Mouse (Mus musculus) CD8-positive naive resting alpha-beta T cell, adult 2 months (primary cell): ENCODE measurements around the gene AA986860.

Source experiments
- DNase-seq, 2 experiments: peaks; one replicate each; pipeline ENCODE4 v3.0.0; 2022; ENCODE audit warnings: low read depth in 2 of 2, low spot score in 2 of 2

Gene AA986860

DNA sequence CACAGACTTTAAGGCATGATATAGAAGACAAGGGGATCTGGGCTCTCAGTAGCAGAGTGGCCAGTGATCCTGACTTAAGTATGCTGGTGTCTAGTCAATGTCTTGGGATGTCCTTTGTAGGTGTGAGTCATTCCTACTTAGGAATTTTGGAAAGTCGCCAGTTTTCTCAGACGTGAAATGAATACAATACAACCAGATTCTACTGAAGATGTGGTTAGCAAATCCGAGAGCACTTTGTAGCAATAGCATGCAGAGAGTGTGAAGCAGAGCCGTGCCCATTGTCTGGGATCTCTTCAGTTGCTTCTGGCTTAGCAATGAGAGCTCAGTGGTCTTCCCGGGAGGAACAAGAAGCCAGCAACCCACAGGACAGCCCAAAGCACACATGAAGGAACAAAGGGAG lies 2.7 kb downstream of the AA986860 start:
- DNase-seq = no peak

DNA sequence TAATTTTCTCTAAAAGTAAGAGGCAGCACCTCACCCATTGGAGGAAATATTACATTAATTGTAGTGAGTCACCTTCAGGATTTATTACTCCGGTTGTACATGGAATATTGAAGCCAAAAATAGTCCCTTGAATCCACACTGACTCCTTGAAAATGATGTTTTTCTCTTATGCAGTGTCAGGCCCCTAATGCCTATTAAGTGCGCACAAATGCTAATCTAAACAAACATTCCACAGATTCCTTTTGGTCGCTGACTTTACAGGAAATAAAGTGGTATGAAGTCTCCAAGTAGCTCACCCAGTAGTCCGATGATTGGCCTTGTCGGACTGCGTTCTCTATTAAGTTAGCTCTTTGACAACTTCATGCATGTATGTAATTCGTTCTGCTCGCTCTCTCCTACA lies 3.1 kb downstream of the AA986860 start:
- no peak for DNase-seq

DNA sequence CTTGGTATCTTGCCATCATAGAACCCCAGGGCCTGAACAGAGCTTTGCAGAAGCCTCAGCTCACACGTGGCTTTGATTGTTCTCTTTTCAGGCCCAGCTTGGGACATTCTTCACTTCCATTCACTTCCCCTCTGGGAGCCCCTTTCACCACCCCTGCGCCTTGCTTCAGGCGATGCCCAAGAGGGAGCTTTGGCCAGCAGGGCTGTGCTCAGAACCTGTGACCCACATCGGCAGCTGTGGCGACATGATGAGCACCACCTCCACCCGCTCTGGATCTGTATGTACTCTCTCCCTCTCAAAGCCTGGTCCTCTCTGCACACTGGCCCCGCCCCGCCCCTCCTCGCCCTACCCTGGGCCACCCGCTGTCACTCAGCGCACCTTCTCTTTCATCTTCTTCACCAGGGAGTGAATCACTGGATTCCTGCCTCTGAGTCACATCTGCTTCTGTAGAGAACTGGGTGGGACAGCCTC lies 5.7 kb downstream of the AA986860 start:
- no peak for DNase-seq

DNA sequence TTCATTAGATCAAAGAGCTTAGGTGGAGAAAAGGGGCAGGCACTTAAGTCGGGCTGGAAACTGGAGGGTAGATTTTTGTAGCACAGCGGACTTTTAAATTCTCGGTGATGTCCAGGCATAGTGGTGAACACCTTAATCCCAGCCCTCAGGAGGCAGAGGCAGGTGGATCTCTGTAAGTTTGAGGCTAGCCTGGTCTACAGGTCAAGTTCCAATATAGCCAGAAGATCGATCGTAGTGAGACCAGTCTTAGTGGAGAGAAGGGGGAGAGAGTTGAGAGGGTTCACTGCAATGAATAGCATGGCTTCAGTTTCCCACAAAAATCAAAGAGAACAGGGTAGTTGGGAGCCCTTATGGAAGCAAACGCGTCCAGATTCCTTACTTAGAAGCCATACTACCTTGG lies 6.1 kb downstream of the AA986860 start:
- no peak for DNase-seq

DNA sequence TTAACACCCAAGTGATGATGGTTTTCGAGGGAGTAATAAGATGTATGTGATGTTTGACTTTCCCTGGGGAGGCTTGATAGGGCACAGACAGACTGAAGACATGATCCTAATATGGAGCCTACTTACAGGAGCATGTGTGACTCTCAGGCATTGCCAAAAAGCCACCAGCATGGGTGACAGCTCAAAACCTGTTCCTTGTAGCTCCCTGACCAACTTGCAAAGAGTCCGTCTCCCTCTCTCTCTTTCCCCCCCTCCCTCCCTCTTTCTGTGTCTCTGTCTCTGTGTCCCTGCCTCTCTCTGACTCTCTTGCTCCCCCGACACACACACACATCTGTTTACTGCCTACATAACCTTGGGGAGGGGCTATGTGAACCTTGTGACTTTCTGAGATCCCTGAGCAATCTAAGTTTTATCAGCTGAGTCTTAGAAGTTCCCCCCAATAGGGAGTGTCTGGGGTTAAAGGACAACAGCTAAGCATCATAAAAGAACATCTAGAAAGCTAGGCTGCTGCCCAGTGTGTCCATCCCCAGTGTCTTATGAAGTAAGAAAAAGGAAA lies 6.9 kb downstream of the AA986860 start:
- DNase-seq = no peak

DNA sequence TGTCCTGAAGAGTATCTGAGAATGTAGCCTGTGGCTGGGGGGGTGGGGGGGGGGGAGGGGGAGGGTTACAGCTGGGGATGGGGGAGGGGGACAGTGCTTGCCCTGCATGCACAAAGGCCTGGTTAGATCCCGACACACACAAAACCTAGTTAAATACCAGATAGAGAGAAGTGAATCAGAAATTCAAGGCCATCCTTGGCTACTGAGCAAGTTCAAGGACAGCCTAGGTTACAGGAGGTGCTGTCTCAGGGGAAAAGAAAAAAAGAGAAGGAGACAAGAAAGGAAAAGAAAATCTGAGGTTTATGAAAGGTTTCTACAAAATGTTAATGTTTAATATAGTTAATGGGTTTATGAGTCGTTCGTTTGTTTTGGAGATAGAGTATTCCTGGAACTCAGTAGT lies 7.9 kb downstream of the AA986860 start:
- DNase-seq = no peak

DNA sequence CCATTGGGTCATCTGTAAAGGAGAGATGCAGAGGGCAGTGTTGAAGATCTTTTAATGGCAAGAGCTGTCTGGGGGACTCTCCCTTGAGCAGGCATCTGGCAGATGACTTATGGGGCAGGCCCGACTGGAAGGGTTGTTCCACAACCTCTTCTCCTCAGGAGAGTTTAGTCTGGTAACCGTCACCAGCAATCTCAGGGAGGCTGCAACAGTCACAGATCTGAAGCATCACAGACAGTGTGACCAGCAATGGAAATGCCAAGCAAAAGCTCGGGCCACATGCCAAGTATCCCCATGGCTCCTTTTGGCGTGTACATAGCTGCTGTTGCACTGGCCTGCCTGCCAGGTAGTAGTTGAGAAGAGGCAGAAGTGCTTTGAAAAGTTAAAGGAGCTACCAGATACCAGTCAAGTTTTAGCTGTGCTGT lies 8.5 kb downstream of the AA986860 start:
- DNase-seq = no peak

DNA sequence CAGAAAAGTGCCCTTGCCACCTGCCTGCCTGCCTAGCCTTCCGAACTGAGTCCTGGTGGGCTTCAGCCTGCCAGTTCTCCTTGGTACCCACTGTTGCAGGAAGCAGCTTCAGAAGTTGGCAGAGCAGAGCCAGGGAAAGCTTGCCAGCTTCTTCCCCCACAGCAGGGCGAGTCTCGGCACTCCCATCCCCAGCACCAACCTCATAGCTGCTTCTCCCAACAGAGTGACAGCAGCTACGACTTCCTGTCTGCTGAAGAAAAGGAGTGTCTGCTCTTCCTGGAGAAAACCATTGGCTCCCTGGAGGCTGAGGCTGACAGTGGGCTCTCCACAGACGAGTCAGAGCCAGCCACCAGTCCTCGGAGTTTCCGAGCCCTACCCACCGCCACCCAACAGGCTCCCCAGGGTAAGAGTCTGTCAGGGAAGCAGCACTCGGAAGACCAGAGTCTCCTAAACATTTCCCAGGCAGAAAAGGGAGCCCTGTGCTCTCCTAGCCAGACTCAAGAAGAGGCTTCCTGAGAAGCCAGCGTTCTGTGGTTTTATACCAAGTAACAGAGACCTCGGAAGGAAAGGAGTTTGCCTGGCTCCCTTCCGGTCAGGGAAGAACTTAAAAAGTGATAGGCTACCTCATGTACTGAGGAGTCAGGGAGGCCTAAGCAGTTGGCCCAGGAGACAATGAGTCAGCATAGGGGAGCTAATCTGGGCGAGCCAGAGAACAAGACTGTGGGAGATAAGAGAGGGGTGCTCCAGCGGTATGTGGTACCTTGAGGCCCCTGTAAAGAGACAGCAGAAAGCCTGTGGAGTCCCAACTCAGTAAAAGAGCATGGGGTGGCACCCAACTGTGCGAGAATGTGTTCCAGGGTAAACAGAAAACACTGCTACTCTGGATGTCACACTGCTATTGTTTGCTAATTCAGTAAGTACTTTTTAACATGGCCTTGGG lies 9.3 kb downstream of the AA986860 start:
- DNase-seq = no peak

DNA sequence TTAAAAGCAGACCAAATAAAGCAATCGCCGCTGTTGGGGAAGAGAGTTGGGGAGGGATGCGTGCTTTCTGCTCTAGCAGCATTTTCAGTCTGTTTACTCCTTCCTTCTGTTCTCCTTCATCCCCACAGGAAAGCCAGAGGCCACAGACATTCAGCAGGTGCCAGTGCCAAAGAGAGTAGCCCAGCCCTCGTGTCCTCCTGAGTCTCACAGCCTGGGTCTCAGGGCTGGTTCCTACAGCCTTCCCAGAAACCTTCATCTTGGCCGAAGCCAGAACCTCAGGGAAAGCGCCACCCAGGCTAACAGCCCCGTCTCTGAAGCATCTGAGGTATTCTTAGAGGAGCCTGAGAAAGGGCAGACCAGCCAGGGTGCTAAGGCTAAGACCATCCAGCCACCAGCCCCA lies 10.4 kb downstream of the AA986860 start:
- no peak for DNase-seq

DNA sequence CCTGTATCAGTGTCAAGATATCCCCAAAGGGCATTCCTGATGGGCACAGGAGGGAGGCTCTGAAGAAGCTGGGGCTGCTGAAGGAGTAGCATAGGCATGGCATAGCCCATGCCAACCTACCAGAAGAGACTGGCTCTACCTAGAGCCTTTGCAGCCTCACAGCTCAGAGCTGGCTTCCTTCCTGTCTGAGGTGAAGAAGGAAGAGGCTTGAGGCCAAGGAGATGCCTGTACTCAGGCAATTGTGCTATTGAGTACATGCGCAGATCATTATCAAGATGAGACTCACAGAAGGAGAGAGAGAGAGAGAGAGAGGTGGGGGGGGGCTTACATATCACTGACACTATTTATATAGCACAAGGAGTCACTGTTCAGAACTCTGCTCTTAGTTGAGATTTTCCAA lies 12.0 kb downstream of the AA986860 start:
- DNase-seq = no peak

DNA sequence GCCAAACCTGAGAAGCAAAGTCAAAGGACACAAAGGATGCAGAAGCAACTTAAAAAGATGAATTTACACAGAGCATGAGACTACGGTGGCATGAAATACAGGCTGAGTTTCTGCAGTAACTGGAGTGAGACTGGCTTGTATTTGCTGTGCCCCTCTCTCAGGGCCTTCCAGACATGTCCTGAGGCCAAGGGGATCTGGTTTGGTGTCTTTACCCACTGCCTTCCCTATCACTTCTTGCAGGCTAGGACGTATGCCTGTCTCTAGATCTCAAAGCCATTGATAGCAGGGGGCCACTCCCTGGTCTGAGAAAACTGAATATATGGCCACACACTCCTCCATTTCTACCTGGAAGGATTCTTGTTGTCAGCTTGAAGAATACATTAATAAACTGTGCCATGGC lies 12.4 kb downstream of the AA986860 start:
- no peak for DNase-seq

DNA sequence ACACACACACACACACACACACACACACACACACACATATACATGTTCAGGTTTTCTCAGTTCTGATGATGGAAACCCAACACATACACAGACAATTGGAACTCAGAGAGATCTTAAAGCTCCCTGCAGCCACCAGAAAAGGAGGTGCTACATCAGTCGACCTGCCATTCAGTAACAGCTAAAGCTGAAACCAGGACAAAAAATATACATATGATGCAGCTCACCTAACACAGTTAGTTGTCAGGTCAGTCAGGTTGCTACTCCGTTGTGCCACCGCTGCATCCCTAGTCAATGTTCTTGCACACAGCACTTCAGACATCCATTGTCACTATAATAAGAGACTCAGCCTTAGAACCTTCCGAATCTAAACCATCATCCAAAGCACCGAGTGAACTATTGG lies 13.2 kb downstream of the AA986860 start:
- DNase-seq = no peak

DNA sequence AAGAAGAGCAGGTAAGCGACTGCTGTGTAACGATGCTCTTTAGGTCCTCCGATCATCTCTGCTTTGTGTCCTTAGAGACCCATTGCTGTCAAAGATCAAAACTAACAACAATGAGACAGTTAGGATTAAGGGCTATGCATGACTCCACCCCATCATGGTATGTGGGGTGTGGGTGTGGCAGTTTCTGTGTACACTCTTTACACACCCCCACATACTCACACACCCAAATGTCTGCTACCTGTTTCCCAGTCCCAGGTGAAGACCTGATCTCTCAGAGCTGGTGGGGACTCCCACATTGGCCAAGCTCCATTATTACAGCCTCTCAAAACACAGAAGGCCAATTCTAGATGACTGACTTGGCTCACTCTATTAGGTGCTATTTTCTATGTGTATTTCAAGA lies 13.8 kb downstream of the AA986860 start:
- DNase-seq = no peak

DNA sequence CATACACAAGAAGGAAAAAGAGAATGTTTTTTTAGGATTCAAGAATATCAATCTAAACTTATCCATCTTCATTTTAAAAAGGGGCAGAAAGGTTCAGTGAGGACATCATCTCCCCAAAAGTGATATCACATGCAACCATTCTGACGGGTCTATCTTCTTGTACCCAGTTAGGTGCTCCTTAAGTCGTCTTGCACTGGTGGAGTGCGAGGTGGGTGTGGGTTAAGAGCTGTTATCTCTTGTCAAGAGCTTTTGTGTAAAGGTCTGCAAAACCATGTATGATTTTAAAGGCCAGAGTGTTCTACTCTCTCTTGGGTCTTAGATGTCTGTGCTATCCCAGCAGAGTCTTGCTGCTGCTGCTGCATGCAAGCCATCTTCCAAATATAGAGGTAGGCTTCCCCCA lies 15.0 kb downstream of the AA986860 start:
- DNase-seq = no peak

DNA sequence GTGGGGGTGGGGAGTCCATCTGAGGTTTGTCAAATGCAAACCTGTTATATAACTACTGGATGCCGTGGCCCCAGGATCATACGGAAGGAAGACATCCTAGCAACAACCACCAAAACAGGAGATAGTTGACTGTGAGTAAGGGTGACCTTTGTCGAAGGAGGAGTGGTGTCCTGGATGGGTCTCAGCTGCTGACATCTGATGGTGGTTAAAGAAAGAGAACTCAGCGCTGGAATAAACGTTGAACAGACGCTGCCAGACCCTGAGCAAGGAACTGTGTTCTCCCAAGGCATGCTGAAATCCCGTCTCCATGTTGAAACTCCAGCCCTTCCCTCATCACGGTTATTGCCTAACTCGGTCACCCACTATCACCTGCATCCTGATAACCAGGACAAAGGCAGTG lies 27.9 kb downstream of the AA986860 start:
- DNase-seq = no peak

DNA sequence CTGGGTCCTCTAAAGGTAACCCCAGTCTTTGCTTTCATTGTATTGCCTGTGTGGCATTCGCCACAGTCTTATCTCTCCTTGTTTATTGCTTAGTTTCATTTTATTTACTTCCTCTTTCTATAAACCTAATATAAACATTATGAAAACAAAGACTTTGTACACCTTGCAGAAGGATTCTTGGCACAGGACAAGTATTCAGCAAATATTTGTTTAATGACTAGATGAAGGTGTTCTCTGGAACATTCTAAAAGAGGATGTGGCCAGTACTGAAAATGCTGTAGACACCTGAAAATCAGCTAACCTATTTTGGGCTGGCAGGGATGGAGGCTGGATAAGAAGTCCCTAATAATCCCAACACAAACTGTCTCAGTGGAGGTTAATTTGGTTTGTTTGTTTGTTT lies 29.8 kb downstream of the AA986860 start:
- DNase-seq = no peak

DNA sequence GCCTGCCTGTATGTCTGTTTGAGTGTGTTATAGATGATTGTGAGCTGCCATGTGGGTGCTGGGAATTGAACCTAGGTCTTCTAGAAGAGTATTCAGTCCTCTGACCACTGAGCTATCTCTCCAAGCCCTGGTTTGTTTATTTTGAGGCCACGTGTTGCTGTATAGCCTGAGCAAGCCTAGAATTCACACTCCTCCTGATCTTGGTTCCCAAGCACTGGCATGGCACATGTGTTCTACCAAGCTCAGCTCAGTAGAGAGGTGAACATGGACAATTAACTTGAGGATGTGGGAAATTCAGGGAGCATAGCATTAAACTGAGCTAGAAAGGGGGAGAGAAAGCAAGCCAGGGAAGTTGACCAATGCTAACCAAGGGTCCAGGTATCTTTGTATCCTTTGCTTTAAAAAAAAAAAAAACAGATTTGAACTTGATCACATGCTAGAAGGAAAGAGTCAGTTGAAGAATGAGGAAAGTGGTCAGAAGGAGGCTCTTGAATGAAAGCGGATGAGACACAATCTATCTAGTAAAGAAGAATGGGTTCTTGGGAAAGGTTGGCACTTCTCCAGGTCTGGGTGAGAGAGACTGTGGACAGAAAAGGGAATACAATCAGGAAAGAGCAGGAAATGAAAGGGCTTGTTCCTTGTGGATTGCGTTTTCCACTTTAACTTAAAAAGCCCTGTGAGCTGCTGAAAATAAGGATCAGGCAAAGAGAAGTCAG lies 30.4 kb downstream of the AA986860 start:
- DNase-seq = no peak

DNA sequence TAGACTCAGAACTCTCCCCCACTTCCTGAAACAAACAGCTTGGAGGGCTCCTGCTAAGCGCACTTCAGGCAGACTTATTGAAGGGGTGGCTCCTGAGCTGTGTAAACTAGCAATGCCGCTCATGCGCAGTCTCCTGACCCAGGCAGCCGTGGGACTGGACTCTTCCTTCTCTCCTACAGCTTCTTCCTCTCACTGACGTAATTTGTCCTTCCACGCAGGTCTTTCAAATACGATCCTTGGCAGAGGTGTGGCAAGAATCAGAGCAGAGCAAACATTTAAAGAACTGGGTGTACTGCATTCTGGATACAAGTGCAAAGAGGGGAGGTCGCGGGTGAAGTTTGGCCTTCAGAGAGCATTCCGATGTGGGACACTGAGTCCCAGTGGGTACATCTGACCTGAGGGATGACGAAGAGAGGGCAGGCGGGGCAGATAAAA lies 32.3 kb downstream of the AA986860 start:
- no peak for DNase-seq

DNA sequence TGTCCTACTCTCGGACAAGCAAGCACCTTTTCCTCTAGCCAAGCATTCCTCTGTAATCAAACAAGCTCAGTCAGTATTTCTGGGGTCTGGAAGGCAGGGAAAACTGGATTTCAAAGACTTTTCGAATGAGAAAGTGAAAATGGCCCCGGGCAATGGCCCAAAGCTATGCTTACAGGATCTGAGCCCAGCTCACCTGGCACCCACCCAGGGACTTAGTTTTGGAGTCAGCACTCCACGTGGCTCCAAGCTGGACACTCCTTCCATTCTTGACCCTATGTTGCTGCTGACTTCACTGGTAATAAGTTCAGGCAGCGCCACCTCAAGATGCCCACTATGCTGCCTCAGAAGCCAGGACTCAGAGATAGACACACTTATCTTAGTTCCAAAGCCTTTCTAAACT lies 35.3 kb downstream of the AA986860 start:
- no peak for DNase-seq

DNA sequence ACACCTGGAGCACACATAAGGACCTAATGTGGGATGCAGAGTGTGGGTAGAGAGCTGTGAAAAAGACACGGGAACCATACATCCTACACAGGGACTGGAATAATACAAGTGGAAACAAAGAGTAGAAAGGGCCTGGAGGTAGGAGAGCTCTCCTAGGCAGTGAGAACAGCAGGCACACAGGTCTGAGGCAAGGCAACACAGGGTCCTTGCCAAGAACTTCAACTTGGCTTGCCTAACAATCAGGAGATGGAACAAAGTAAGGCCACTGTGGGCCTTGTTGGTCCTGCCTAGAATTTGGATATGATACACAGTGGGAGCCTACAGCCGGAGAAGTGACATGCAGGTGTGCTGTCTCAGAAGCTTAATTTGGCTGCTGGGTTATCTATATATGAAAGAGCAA lies 38.1 kb downstream of the AA986860 start:
- DNase-seq = no peak

DNA sequence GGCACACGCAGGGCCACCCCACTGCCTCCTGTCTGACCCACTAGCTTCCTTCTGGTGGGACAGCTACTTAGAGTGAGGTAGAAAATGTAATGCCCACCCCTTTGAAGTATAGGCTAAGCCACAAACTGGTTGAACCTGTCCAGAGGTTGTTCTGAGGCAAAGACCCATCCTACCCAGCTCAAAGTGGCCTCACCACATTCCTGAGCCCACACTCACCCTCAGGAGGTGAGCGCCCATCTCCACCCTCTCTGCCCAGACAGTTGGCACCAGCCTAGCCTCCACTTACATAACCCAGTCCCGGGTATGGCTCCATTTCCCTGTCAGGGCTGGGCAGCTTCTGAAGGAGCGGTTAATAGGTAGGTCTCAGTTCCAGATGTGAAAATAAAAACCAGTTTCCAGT lies 38.7 kb downstream of the AA986860 start:
- no peak for DNase-seq

DNA sequence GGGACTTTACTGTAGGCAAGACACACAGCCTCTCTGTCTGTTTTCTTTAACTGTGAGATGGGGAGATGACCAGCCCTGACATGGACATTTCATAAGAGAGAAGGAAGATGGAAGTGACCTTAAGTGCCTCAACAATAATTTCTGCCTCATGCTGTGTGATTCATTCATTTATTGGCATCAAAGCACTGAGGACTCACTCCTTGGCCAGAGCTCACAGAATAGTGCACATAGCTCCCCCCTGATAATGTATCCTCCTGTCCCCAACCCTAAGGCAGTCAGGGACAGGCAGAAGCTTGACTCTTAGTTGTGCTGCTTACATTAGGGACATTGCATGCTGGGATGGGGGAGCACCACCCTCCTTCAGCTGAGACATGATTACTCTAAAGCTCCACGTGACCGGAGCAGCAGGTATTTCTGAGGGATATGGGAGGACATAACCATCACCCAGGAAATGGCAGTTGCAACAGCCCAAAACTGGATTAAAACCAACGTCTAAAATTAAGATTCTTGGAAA lies 39.3 kb downstream of the AA986860 start:
- no peak for DNase-seq
